Mouse (Mus musculus): ENCODE measurements at regions not wholly inside any gene's neighbourhood (a gene's known extent, or its start where the extent isn't known, plus 50 kb on each side); places are given as distances from the start of the nearest gene placed in this dataset.

GRCm38 (mm10) chr12:74523988-74524387 is 207.8 kb upstream of the Gm11042 start:
- peak; percentile 18 for DNase-seq (ENCODE audit: low spot score)

- no peak for DNase-seq (ENCODE audit: low spot score)
Measured at GRCm38 (mm10) chr12:74518032-74518431, 201.8 kb upstream of the Gm11042 start.

- no peak for DNase-seq (ENCODE audit: low spot score)
Measured at GRCm38 (mm10) chr12:74516527-74516926, 200.3 kb upstream of the Gm11042 start.

GRCm38 (mm10) chr12:74502791-74503190 is 186.6 kb upstream of the Gm11042 start:
- no peak for DNase-seq (ENCODE audit: low spot score)

GRCm38 (mm10) chr12:74477619-74478018 is 161.4 kb upstream of the Gm11042 start:
- DNase-seq (ENCODE audit: low spot score) = no peak

- no peak for DNase-seq (ENCODE audit: low spot score)
Measured at GRCm38 (mm10) chr12:74474741-74475140, 158.5 kb upstream of the Gm11042 start.

GRCm38 (mm10) chr12:74458521-74458920 is 142.3 kb upstream of the Gm11042 start:
- no peak for DNase-seq (ENCODE audit: low spot score)

- no peak for DNase-seq (ENCODE audit: low spot score)
Measured at GRCm38 (mm10) chr12:74452375-74453090, 136.3 kb upstream of the Gm11042 start.

- no peak for DNase-seq (ENCODE audit: low spot score)
Measured at GRCm38 (mm10) chr12:74448248-74448647, 132.1 kb upstream of the Gm11042 start.

GRCm38 (mm10) chr12:74434874-74435273 is 118.7 kb upstream of the Gm11042 start:
- no peak for DNase-seq (ENCODE audit: low spot score)

GRCm38 (mm10) chr12:74414738-74415137 is 98.5 kb upstream of the Gm11042 start:
- DNase-seq (ENCODE audit: low spot score) = no peak

- no peak for DNase-seq (ENCODE audit: low spot score)
Measured at GRCm38 (mm10) chr12:74410511-74410910, 94.3 kb upstream of the Gm11042 start.

- DNase-seq (ENCODE audit: low spot score) = no peak
Measured at GRCm38 (mm10) chr12:74407591-74408095, 91.4 kb upstream of the Gm11042 start.

- no peak for DNase-seq (ENCODE audit: low spot score)
Measured at GRCm38 (mm10) chr12:74389811-74390210, 73.6 kb upstream of the Gm11042 start.

Data from urinary bladder, postnatal 25 days (tissue).